Mouse (Mus musculus): Measurements from ENCODE around the gene Lpxn.

DNA sequence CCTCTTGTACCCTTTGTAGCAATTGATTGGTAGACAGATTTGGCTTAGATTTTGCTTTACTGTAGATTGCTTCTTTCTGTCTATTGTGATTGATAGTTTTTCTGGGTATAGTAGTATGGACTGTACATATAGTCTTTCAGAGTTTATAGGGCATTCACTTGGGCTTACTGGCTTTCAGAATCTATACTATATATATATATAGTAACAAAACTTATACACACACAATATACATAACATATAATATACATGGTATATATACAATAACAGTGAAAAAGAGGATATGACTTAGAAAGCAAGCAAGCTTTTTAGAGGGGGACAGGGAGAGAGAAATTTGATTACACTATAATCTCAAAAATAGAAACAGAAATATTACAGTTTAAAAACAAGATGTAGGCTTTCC is 50.4 kb downstream of the Lpxn start, which contains the start of gene Gm5244:
- no peak for TF ChIP-seq CTCF (IDR thresholded peaks at IDR 0.05; ENCODE audit: low read depth, low read length)
- no peak for TF ChIP-seq POLR2A (IDR thresholded peaks at IDR 0.05; ENCODE audit: extremely low read depth, insufficient read depth, low read length)
